Mouse (Mus musculus) kidney, embryonic 14.5 days (tissue): Measurements from ENCODE around the gene Trank1. TPM values are rescaled to one million over a fixed set of nuclear protein-coding genes. Genes with fewer than 3 reads are reported as not detected.

Experiments
- ATAC-seq: fragments of 200-750 bp; cut with Nextera tagmentation; 2 replicates; pipeline ENCODE4 v1.8.0; 2017; ENCODE audit warnings: moderate number of reproducible peaks, mild to moderate bottlenecking, moderate TSS enrichment, moderate library complexity; ENCODE audit not compliant: low FRiP score, low TSS enrichment
- H3K27ac ChIP-seq: fragments of 300-500 bp; sonication (generic); 2 replicates; pipeline ENCODE4 v1.5.1; 2014; ENCODE audit warnings: low read depth, mild to moderate bottlenecking, low read length, moderate library complexity, mixed read lengths
- H3K27me3 ChIP-seq: fragments of 300-500 bp; sonication (generic); 2 replicates; pipeline ENCODE4 v1.6.1; 2014; ENCODE audit warnings: mild to moderate bottlenecking, low read length; ENCODE audit not compliant: control insufficient read depth, insufficient read depth
- H3K36me3 ChIP-seq: fragments of 300-500 bp; sonication (generic); 2 replicates; pipeline ENCODE4 v1.6.1; 2014; ENCODE audit warnings: low read length, mixed read lengths; ENCODE audit not compliant: control insufficient read depth, insufficient read depth
- H3K4me1 ChIP-seq: fragments of 300-500 bp; sonication (generic); 2 replicates; pipeline ENCODE4 v1.6.1; 2014; ENCODE audit warnings: low read length, mixed read lengths; ENCODE audit not compliant: control insufficient read depth, insufficient read depth
- H3K4me2 ChIP-seq: fragments of 300-500 bp; sonication (generic); replicated peaks from 2 replicates; pipeline ENCODE4 v1.6.1; 2014; ENCODE audit warnings: low read depth, mild to moderate bottlenecking, low read length
- H3K4me3 ChIP-seq: fragments of 300-500 bp; sonication (generic); 2 replicates; pipeline ENCODE4 v1.5.1; 2014; ENCODE audit warnings: mild to moderate bottlenecking, low read length
- H3K9ac ChIP-seq: fragments of 300-500 bp; sonication (generic); 2 replicates; pipeline ENCODE4 v1.6.1; 2014; ENCODE audit warnings: low read depth, mild to moderate bottlenecking, low read length, moderate library complexity
- H3K9me3 ChIP-seq: fragments of 300-500 bp; sonication (generic); 2 replicates; pipeline ENCODE4 v1.6.1; 2016; ENCODE audit warnings: low read length; ENCODE audit not compliant: control insufficient read depth
- WGBS: fragments of 180-500 bp; shearing (Covaris S2); extraction: QIAGEN DNeasy Blood & Tissue Kit; methylation state at CpG from one replicate; pipeline ENCODE4 v1.1.7; 2014; 5-methylcytosine and 5-hydroxymethylcytosine counted together
- polyA plus RNA-seq: library from polyadenylated mRNA; unstranded; fragments of >200 nt; fragmentation: Nextera tagmentation; extraction: Ambion mirVana; gene quantifications from 2 replicates; pipeline ENCODE4 v1.2.1, GENCODE M21; 2014

The Trank1 gene
- polyA plus RNA-seq, 1 experiment from 2014 or later, result 0.31 TPM

DNA sequence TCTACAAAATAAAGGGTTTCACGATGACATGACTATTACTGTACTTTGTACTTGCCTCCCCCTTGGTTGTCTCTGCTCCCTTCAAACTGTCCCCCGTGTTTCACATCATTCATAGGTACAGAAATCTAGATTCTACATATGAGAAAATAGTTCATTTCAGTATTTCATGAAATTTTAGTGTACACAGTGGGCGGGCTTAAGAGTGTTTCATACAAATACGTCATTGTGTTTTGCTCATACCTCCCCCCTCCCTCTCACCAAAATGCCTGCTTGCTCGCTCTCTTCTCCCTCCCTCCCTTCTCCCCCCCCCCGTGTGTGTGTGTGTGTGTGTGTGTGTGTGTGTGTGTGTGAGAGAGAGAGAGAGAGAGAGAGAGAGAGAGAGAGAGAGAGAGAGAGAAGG is 1.8 kb downstream of the Trank1 start:
- H3K36me3 ChIP-seq, result no peaks in the 10 kb centered on the region
- H3K9ac ChIP-seq, result no peak overlapping the region
- ATAC-seq, result no peak
- no peak overlapping the region for H3K27ac ChIP-seq
- peaks cover 14% of the 10 kb centered on the region; the same call in 1 of the 2 replicates for H3K4me1 ChIP-seq
- H3K27me3 ChIP-seq, result peaks cover 47% of the 10 kb centered on the region
- WGBS, result 11% methylated on average over 5 of the region's 6 CpGs
- no peak overlapping the region for H3K4me3 ChIP-seq
- H3K4me2 ChIP-seq, result no peak overlapping the region
- peaks cover 6% of the 10 kb centered on the region; the same call in 1 of the 2 replicates for H3K9me3 ChIP-seq

DNA sequence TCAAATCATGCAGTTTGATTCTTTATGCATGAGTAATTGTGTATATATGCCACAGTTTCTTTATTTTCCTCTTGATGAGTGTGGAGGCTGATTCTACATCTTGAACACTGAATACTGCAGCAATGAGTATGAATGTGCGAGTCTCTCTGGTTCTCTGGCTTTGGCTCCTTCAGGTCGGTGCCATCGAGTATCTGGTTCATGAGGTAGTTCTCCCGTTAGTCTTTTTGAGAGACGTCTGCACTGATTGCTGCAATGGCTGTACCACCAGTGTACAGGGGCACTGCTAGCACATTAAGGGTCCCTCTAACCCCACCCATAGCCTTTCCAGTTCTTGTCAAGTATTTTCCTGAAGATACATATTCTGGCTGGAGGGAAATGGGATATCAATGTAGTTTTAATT is 2.3 kb downstream of the Trank1 start:
- peaks cover 47% of the 10 kb centered on the region for H3K27me3 ChIP-seq
- WGBS, result 19% methylated on average over 5 of the region's 5 CpGs
- ATAC-seq, result no peak

DNA sequence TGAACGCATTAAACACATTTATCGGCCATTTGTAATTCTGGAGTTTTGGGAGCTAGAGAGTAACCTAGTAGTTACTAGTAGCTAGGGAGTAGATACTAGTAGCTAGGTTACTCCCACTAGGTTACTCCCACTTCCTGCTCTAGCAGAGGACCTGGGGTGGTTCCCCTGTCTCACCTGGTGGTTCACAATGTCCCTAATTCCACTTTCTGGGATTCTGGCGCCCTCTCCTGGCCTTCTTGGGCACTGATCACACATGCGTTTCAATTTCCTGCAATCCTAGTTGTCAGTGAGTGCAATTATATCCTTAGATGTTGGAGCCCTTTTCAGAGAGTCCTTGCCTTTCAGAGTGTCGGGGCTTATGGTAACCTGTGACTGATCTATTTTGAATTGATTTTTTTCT is 2.7 kb downstream of the Trank1 start:
- ATAC-seq, result no peak
- WGBS, result 37% methylated on average over 5 of the region's 5 CpGs
- no peaks in the 10 kb centered on the region for H3K36me3 ChIP-seq
- H3K4me2 ChIP-seq, result no peak overlapping the region
- peaks cover 6% of the 10 kb centered on the region; the same call in 1 of the 2 replicates for H3K9me3 ChIP-seq
- no peak overlapping the region for H3K27ac ChIP-seq
- H3K4me1 ChIP-seq, result peaks cover 14% of the 10 kb centered on the region; the same call in 1 of the 2 replicates
- H3K9ac ChIP-seq, result no peak overlapping the region
- H3K27me3 ChIP-seq, result peaks cover 47% of the 10 kb centered on the region
- H3K4me3 ChIP-seq, result no peak overlapping the region

More for the DNA sequence above, 2.3 kb downstream of the Trank1 start:
- Histone ChIP-seq H3K4me2 (no peak overlapping the region), H3K4me3 (no peak overlapping the region), H3K36me3 (no peaks in the 10 kb centered on the region), H3K9ac (no peak overlapping the region), H3K9me3 (peaks cover 6% of the 10 kb centered on the region; the same call in 1 of the 2 replicates), H3K4me1 (peaks cover 14% of the 10 kb centered on the region; the same call in 1 of the 2 replicates), H3K27ac (no peak overlapping the region)

DNA sequence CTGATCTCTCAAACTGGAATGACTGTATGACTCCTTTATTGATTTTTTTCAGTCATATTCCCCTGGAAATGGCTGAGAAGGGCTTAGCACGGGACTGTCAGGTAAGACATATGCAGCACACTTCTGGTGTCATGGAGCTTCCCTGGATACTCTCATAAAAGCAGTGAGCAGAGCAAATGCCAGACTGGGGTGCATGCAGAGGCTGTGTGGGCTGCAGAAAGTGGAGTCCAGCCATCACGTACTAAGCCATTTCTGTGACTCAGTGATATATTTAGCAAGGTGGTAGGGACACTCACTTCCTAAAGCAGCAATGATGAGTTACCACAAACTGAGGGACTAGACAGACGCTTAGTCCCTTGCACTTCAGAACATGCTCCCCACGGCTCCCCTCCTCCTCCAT is 9.4 kb downstream of the Trank1 start:
- Histone ChIP-seq H3K4me3 (no peak overlapping the region), H3K27me3 (peaks cover 3% of the 10 kb centered on the region; the same call in 1 of the 2 replicates), H3K4me1 (no peaks in the 10 kb centered on the region), H3K4me2 (no peak overlapping the region), H3K9ac (no peak overlapping the region), H3K9me3 (no peaks in the 10 kb centered on the region), H3K36me3 (no peaks in the 10 kb centered on the region), H3K27ac (no peak overlapping the region)
- ATAC-seq, result no peak
- 77% methylated on average over 4 of the region's 4 CpGs for WGBS

DNA sequence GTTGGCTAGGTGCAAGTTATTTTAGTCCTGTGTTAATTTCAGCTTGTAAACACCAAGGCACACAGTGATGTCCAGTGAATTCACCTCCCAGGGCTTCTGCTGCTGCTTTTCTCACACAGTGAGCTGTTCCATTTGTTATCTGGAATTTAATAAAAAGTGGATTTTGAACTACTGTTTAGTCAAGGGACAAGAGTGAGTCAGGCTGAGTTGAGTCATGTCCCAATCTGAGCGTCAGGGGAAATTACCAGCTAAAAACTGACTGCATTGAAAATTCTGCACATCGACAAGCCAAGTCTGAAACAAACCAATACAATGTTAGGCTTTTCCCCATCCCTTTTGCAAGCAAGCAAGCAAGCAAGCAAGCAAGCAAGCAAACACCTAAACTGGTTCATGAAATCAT is 13.3 kb downstream of the Trank1 start:
- whole genome bisulfite sequencing, result 85% methylated on average over 2 of the region's 2 CpGs

DNA sequence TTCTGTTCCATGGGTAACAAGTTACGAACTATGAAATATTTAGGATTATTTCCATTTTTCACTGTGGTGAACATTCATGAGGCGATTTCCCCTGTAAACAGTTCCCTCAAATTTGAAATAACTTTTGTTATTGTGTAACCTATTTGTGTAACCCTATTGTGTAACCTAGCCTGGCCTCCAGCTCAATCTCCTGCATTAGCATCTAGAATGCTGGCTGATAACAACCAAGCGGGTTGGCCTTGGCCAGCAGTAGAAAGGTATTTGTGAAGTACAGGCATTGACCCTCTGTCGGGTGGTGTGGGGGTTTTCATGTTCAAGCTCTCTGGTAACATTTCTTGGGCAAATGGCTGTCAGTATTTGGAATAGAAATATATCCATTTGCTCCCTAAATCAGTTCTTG is 18.3 kb downstream of the Trank1 start:
- H3K27me3 ChIP-seq, result no peaks in the 10 kb centered on the region

More for the DNA sequence above, 13.3 kb downstream of the Trank1 start:
- Histone ChIP-seq H3K36me3 (no peaks in the 10 kb centered on the region), H3K9ac (no peak overlapping the region), H3K4me2 (no peak overlapping the region), H3K27ac (no peak overlapping the region), H3K27me3 (no peaks in the 10 kb centered on the region), H3K4me3 (no peak overlapping the region), H3K9me3 (no peaks in the 10 kb centered on the region), H3K4me1 (no peaks in the 10 kb centered on the region)
- no peak for ATAC-seq

DNA sequence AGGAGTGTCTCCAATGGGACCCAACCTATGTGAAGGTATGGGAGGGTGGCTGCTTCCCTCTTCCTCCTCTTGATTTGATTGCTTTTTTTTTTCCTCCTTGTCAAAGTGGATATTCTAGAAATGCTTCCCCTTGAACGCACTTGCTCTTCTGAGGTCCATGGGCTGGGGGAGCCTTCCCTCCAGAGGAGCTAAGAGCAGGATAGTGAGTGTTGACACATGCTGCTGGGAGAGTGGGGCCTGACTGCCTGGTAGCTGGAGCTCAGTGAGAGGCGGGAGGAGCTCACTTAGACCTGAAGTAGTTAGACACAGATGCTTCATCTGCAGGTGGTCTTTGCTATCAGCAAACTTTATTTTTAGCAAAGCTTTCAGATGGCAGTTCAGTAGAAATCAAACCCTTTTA is 22.3 kb downstream of the Trank1 start:
- Histone ChIP-seq H3K27me3 (no peaks in the 10 kb centered on the region), H3K4me3 (no peak overlapping the region), H3K9me3 (no peaks in the 10 kb centered on the region), H3K9ac (no peak overlapping the region), H3K4me1 (no peaks in the 10 kb centered on the region), H3K27ac (no peak overlapping the region), H3K36me3 (no peaks in the 10 kb centered on the region), H3K4me2 (no peak overlapping the region)
- 60% methylated on average over 2 of the region's 2 CpGs for WGBS
- ATAC-seq, result no peak

More for the DNA sequence above, 18.3 kb downstream of the Trank1 start:
- Histone ChIP-seq H3K4me1 (no peaks in the 10 kb centered on the region), H3K4me3 (no peak overlapping the region), H3K27ac (no peak overlapping the region), H3K9ac (no peak overlapping the region), H3K4me2 (no peak overlapping the region), H3K36me3 (no peaks in the 10 kb centered on the region), H3K9me3 (no peaks in the 10 kb centered on the region)
- WGBS, result 85% methylated on average over 4 of the region's 4 CpGs
- ATAC-seq, result no peak

DNA sequence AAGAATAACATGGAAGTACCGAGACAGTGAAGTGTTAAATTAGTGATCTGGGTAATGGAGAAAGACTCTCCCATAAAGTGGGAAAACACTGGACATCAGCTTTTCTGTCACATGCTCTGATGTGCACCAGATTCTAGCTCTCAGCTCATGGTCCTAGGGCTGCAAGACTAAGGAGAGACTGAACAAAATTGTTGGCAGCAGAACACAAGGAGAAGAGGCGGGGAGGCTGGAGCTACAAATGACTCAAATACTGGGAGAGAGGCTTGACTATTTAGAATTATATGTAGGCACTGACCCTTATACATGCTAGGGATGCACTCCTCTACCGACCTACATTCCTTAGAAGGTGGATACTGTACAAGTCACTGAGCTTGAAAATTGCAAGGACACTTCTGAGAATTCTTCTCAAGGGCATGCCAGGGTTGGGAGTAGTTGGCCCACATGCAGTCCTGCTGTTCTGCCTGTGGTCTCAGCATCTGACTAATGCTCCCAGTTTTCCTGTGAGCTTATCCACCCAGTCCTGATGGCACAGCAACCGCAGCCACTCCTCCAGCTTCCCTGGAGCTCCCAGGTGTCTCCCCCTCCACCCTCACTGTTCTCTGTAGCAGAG is 23.1 kb downstream of the Trank1 start:
- no peaks in the 10 kb centered on the region for H3K4me1 ChIP-seq
- no peak overlapping the region for H3K27ac ChIP-seq
- no peaks in the 10 kb centered on the region for H3K27me3 ChIP-seq
- H3K36me3 ChIP-seq, result no peaks in the 10 kb centered on the region
- ATAC-seq, result no peak
- H3K4me3 ChIP-seq, result no peak overlapping the region
- WGBS, result 60% methylated on average over 4 of the region's 4 CpGs
- H3K9ac ChIP-seq, result no peak overlapping the region
- H3K9me3 ChIP-seq, result no peaks in the 10 kb centered on the region
- H3K4me2 ChIP-seq, result no peak overlapping the region

DNA sequence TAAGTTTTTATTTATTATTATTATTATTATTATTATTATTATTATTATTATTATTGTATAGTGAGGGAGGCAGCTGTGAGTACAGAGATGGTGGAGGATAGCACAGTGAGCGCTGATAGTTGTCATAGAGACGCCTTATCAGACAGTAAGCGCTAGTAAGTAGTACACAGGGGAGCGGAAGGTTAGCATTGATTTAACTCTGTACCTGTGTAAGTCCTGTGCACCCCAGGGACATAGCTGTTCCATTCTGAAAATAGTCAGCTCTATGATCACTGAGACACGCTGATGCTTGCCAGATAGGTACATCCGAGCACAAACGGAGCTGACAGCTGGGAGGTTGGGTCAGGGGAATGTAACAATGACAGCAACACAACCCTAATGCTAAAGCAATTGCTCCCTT is 39.7 kb downstream of the Trank1 start:
- 87% methylated on average over 7 of the region's 7 CpGs for WGBS
- H3K4me1 ChIP-seq, result no peaks in the 10 kb centered on the region
- no peaks in the 10 kb centered on the region for H3K36me3 ChIP-seq
- H3K27ac ChIP-seq, result no peak overlapping the region
- no peaks in the 10 kb centered on the region for H3K27me3 ChIP-seq
- ATAC-seq, result no peak
- no peak overlapping the region for H3K4me2 ChIP-seq
- no peak overlapping the region for H3K4me3 ChIP-seq
- H3K9me3 ChIP-seq, result no peaks in the 10 kb centered on the region
- no peak overlapping the region for H3K9ac ChIP-seq
